9 mouse cellular contexts compared by ENCODE assay signal in genomic region chr12:111536746-111537145, GRCm38 (mm10). TPM values are rescaled to one million over a fixed set of nuclear protein-coding genes. Genes with fewer than 3 reads are reported as not detected.
A peak's percentile ranks its signal among the peaks of the same experiment; 100 is the strongest.
DNase-seq lines count a peak whose midpoint lies in the region; ATAC-seq and TF ChIP-seq lines count a peak whose summit lies in the region.
"Had no signal": no experiment of that assay in that cellular context is flagged by ENCODE, and none has a peak within 500 bp of the region (broad histone marks: within the 10 kb centered on the region; RNA-seq: fewer than 3 reads in every experiment).

No protein-coding gene starts in this region.

- no peaks in the 10 kb centered on the region for H3K9me3 ChIP-seq in heart, embryonic 13.5 days
- H3K9me3 ChIP-seq in G1E (replicated peaks): no peaks in the 10 kb centered on the region; the same call in 1 of the 2 replicates
- H3K9me3 ChIP-seq in hindbrain, embryonic 10.5 days: no peaks in the 10 kb centered on the region
- H3K9me3 ChIP-seq in midbrain, embryonic 10.5 days (replicated peaks): no peaks in the 10 kb centered on the region

- 38% methylated on average over 4 of the region's 4 CpGs for WGBS in heart, embryonic 13.5 days
- WGBS in hindbrain, embryonic 10.5 days: 64% methylated on average over 4 of the region's 4 CpGs
- whole genome bisulfite sequencing in midbrain, embryonic 10.5 days: 49% methylated on average over 4 of the region's 4 CpGs

- peak overlapping the region; percentile 99 for H3K9ac ChIP-seq in heart, embryonic 13.5 days

- H3K4me1 ChIP-seq in heart, embryonic 13.5 days: peaks cover 56% of the 10 kb centered on the region
- peaks cover 61% of the 10 kb centered on the region for H3K4me1 ChIP-seq in G1E (ENCODE audit: insufficient read depth, low read depth, low read length)
- H3K4me1 ChIP-seq in hindbrain, embryonic 10.5 days (replicated peaks): peaks cover 40% of the 10 kb centered on the region
- H3K4me1 ChIP-seq in midbrain, embryonic 10.5 days: peaks cover 33% of the 10 kb centered on the region

- peak overlapping the region; percentile 30; the same call in 1 of the 2 replicates for H3K27ac ChIP-seq in heart, embryonic 13.5 days (replicated peaks)
- peak overlapping the region; percentile 99 for H3K27ac ChIP-seq in hindbrain, embryonic 10.5 days
- H3K27ac ChIP-seq in midbrain, embryonic 10.5 days (replicated peaks): peak overlapping the region; percentile 99

- TF ChIP-seq CTCF in G1E (IDR thresholded peaks at IDR 0.05; ENCODE audit: low read depth, low read length): no peak

- H3K4me3 ChIP-seq in heart, embryonic 13.5 days: peak overlapping the region; percentile 82
- peak overlapping the region; percentile 84 for H3K4me3 ChIP-seq in G1E (ENCODE audit: low read depth, low read length)
- H3K4me3 ChIP-seq in hindbrain, embryonic 10.5 days: peak overlapping the region; percentile 97
- H3K4me3 ChIP-seq in midbrain, embryonic 10.5 days: peak overlapping the region; percentile 97

- H3K36me3 ChIP-seq in heart, embryonic 13.5 days: peaks cover 29% of the 10 kb centered on the region
- peaks cover 38% of the 10 kb centered on the region for H3K36me3 ChIP-seq in G1E (replicated peaks)
- peaks cover 33% of the 10 kb centered on the region for H3K36me3 ChIP-seq in hindbrain, embryonic 10.5 days
- peaks cover 30% of the 10 kb centered on the region for H3K36me3 ChIP-seq in midbrain, embryonic 10.5 days

- DNase-seq in heart, adult 18-20 months: no peak
- no peak for DNase-seq in G1E (ENCODE audit: low spot score)
- DNase-seq in hindbrain, embryonic 10.5 days (ENCODE audit: low spot score): no peak
- DNase-seq in midbrain, embryonic 10.5 days (ENCODE audit: low spot score): no peak
- DNase-seq in urinary bladder, adult 18-20 months (ENCODE audit: low spot score in 2 of 2): no peak
- no peak for DNase-seq in adrenal gland, postnatal 25 days
- DNase-seq in thymus, postnatal 14 days: no peak

- no peaks in the 10 kb centered on the region for H3K27me3 ChIP-seq in heart, embryonic 13.5 days (replicated peaks)
- peaks cover 11% of the 10 kb centered on the region for H3K27me3 ChIP-seq in G1E (ENCODE audit: insufficient read depth, low read length)
- no peaks in the 10 kb centered on the region for H3K27me3 ChIP-seq in hindbrain, embryonic 10.5 days (ENCODE audit: insufficient read depth, poor library complexity, severe bottlenecking)
- H3K27me3 ChIP-seq in midbrain, embryonic 10.5 days (ENCODE audit: low read depth, poor library complexity, severe bottlenecking): no peaks in the 10 kb centered on the region

- peak overlapping the region; percentile 76 for H3K4me2 ChIP-seq in heart, embryonic 13.5 days

- ATAC-seq in heart, embryonic 13.5 days (ENCODE audit: extremely low read depth, insufficient number of reproducible peaks, low FRiP score, low TSS enrichment): no peak
- no peak for ATAC-seq in G1E (ENCODE audit: extremely low read depth, insufficient number of reproducible peaks, low FRiP score, poor library complexity, severe bottlenecking)

RNA-seq across cellular contexts. Expression of gene Eif5, which starts 1.1 kb away (rescaled TPM):
- polyA plus RNA-seq in heart, embryonic 13.5 days (2015; fragmentation: Nextera tagmentation; extraction: Ambion mirVana): 389 and 441 TPM in 2 replicates
- 100 to 1,000 TPM; 170 to 186 TPM for total RNA-seq in heart, adult 18-20 months (2021)
- total RNA-seq in G1E (2014; fragmentation: Nextera tagmentation) (512 and 637 TPM in 2 replicates), G1E (2017) (260 and 285 TPM in 2 replicates)
- 107 and 121 TPM in 2 replicates for polyA plus RNA-seq in G1E (2012)
- polyA plus RNA-seq in hindbrain, embryonic 10.5 days (2016; fragmentation: Nextera tagmentation; extraction: Ambion mirVana): 570 and 710 TPM in 2 replicates
- 713 and 786 TPM in 2 replicates for polyA plus RNA-seq in midbrain, embryonic 10.5 days (2016; fragmentation: Nextera tagmentation; extraction: Ambion mirVana)
- total RNA-seq in adrenal gland, postnatal 25 days (2021): 338 and 346 TPM in 2 replicates

RNA-seq across cellular contexts. Expression of gene Mark3, which starts 37.6 kb away (rescaled TPM):
- polyA plus RNA-seq in heart, embryonic 13.5 days (2015; fragmentation: Nextera tagmentation; extraction: Ambion mirVana): 25.7 and 28.0 TPM in 2 replicates
- 10 to 100 TPM; 45.5 to 47.4 TPM for total RNA-seq in heart, adult 18-20 months (2021)
- 223 and 248 TPM in 2 replicates for total RNA-seq in G1E (2014; fragmentation: Nextera tagmentation)
- total RNA-seq in G1E (2017): 142 and 145 TPM in 2 replicates
- polyA plus RNA-seq in G1E (2012): 21.3 and 23.3 TPM in 2 replicates
- 49.3 and 52.7 TPM in 2 replicates for polyA plus RNA-seq in hindbrain, embryonic 10.5 days (2016; fragmentation: Nextera tagmentation; extraction: Ambion mirVana)
- 44.2 and 47.4 TPM in 2 replicates for polyA plus RNA-seq in midbrain, embryonic 10.5 days (2016; fragmentation: Nextera tagmentation; extraction: Ambion mirVana)
- 101 and 109 TPM in 2 replicates for total RNA-seq in adrenal gland, postnatal 25 days (2021)

RNA-seq across cellular contexts. Expression of gene Gm266, which starts 51.1 kb away (rescaled TPM):
- polyA plus RNA-seq in heart, embryonic 13.5 days (2015; fragmentation: Nextera tagmentation; extraction: Ambion mirVana): 2.1 and 2.5 TPM in 2 replicates
- not detected for total RNA-seq in heart, adult 18-20 months (2021)
- total RNA-seq in G1E (2014; fragmentation: Nextera tagmentation) (not detected in 2 replicates), G1E (2017) (0.11 TPM in 1 of 2 replicates, not detected in the other)
- polyA plus RNA-seq in G1E (2012): not detected in 2 replicates
- 11.6 and 14.1 TPM in 2 replicates for polyA plus RNA-seq in hindbrain, embryonic 10.5 days (2016; fragmentation: Nextera tagmentation; extraction: Ambion mirVana)
- 7.8 and 10.4 TPM in 2 replicates for polyA plus RNA-seq in midbrain, embryonic 10.5 days (2016; fragmentation: Nextera tagmentation; extraction: Ambion mirVana)
- not detected in 2 replicates for total RNA-seq in adrenal gland, postnatal 25 days (2021)
- total RNA-seq: neutrophil, adult 5-6 weeks had no signal

Comparison
In these comparisons a context has a peak if more than half of its experiments do, and no peak if none do; other contexts are left out.
1. H3K27ac ChIP-seq: peak in every context shown above with its lines; median percentile 99 in hindbrain, embryonic 10.5 days; 99 in midbrain, embryonic 10.5 days; 30 in heart, embryonic 13.5 days.